Mouse (Mus musculus): Measurements from ENCODE around the gene Adcy7.
A peak's percentile ranks its signal among the peaks of the same experiment; 100 is the strongest.

The Adcy7 gene

DNA sequence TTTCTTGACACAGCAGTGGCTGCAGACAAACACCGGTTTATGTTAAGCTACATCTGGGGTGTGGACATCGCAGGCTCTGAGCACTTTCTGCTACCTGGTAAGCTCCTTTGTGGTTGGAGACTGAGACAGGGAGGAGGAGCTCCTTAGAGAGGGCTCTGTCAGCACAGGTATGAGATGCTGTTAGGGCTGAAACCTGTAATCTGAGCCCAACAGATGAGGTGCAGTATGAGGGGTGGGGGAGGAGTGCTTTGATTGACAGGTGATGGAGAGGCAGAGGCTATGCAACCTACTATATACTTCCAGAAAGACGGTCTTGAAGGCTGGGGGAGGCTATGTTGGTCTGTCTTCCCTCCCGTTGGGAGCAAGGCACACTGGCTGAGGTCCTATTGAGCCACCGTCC lies 7.0 kb downstream of the Adcy7 start:
- DNase-seq, result no peak

DNA sequence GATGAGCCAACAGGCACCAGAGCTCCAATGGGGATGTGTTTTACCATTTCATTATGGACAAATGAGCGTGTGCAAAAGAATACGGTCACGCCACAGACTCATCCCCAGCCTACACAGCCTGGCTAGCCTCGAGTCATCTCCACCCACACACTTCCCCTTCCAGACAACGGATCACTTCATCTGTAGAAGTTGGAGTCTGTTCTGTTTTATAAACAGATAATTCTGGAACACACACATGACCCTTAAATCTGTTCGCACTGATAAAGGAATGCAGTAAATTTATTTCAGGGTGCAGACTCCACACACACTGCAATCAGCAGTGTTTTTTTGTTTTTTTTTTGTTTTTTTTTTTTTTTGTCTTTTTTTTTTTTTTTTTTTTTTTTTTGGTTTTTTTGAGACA lies 7.5 kb downstream of the Adcy7 start:
- peak; percentile 76 for DNase-seq

DNA sequence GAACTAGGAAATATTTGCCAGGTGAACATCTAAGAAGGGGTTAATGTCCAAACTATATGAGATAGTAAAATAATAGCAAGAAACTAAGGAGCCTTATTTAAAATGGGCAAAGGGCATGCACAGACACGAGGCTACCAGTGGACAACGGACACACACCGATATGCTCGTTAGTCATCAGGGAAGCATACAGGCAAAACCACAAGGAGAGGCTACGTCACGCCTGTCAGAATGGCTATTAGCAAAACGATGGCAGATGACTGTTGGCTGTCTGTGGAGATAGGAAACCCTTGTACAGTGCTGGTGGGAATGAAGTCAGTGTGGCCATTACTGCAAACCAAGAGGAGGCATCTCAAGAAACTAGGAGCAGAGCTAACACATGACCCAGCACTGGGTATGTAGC lies 8.7 kb downstream of the Adcy7 start:
- DNase-seq, result no peak

DNA sequence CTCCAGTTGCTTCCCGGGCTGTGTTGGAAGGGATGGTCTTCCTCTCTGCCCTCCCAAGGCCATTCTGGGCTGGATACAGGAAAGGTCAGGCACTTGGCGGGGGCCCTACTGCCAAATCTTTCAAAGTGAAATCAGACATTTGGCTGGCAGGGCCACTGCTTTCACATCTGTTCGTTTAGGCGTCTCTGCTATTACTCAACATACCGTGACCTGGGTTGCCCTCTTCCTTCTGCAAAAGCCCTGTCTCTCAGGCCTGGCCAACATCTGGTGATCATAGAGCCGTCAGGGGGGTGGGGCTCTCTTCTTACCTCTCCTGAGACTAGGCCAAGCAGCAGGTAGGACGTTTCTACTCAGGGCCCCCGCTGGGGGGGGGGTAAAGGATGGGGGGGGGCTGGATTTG lies 10.5 kb downstream of the Adcy7 start:
- DNase-seq, result peak; percentile 92

DNA sequence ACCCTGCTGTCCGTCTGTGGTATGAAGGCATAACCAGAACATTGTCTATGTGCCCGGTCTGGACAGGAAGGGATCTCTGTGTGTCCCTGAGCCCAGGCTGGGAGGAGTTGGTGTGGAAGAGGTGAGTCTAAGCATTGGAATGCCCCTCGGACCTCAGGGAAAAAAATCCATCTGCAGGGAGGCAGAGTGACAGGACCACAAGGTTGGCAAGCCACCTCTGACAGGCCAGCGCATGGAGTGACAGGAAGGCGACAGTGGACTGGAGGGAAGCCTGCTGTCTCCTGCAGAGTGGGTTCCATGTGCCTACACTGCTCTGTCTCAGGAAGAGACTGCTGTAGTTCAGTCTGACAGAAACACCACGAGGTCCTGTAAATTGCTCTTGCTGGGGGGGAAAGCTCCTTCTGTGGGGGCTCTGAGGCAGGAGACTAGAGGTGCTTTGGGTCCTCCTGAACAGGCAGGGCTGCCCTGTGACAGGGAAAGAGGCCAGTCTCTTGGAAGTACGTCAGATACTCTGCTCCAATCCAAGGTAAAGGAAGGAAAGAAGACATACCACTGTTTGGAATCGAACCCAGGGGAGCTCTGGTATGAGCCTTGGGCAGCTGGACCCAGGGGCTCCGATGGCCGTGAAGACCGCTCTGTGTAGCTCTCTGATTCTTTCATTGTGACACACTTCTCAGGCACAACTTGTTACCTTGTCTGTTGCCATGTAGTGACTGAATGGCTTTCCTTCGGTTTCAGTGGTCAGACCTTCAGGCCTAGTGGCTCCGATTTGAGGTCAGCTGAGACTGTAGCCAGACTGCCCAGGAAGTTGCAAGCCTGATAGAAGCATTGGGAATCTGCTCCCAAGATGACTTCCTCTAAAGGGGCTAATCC lies 11.3 kb downstream of the Adcy7 start:
- no peak for DNase-seq

DNA sequence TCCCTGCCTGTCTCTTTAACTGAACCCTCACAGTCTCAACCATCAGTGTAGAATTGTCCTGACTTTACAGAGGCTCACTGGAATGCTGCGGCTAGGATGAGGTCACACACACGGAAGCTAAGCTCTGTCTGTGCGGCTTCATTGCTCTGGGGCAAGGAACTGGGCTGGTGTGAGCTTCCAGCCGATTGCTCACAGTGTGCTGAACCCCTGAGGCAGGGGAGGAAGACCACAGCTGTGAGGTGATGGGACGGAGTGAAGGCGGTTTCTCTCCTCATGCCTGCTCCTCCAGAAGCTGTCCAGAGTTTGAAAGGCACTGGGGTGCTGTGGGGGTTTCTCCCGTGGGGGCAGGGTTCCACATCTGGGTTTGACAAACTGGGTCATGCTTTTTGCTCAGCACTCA lies 12.5 kb downstream of the Adcy7 start:
- DNase-seq, result no peak

DNA sequence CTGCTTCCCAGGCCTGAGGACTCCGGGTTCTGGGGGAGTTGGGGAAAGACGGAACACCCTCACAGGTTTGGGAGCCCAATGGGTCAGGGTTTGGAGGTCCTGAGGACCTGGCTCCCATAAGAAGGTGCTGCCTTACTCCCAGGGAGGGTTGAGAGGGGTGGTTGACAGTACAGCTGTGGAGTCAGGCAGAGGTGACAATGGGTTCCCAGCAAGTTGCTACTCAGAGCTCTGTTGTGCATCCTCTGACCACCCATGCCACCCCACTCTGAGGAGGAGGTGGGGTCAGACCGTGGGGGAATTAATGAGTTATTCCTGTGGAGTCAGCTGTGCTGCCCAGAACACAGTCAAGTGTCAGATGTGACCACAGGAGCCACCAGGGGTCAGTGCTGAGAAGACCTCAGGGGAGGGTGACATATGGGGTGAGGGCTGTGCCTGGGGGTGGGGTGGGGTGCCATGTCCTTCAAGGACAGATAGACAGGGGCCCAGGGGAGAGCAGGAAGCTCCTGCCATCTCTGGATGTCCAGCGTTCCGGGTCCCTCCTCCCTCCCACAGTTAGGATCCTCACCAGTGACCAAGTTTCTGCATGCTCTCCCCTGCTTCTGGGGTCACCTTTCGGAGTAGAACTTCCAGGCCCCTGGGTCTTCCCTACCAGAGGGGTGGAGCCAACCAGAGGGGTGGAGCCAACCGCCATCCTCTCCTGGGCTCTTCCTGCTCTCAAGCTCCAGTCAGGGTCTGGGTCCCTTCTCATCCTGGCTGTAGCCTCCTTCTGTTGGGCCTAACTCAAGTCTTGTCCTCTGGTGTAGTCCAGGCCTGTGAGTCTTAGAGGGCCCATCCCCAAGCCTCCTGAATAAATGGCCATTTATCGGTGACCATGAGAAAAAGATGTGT lies 13.5 kb downstream of the Adcy7 start:
- peak; percentile 51 for DNase-seq

DNA sequence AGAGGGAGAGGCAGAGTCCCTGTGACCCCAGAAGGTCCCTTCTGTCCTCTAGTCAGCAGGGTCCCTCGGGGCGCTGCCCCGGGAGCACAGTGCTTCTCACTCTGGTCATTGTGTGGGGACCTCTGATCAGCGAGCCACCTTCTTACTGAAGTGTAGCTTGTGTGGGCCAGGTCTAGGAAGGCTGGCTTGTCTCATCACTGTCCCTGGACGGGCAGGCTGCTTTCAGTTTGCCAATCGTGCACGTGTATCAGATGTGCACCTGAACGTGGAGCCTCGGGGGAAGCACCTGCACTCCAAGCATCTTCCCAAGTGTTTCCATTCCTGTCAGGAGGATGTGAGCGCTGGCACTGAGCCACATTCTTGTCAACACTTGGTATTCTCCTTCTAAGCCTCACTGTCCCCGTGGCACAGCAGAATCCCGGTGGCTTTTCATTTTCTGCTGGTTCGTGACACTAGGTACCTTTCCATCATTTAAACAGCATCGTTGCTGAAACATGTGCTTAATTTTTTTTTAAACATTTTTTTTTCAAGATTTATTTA lies 14.3 kb downstream of the Adcy7 start:
- DNase-seq, result no peak

DNA sequence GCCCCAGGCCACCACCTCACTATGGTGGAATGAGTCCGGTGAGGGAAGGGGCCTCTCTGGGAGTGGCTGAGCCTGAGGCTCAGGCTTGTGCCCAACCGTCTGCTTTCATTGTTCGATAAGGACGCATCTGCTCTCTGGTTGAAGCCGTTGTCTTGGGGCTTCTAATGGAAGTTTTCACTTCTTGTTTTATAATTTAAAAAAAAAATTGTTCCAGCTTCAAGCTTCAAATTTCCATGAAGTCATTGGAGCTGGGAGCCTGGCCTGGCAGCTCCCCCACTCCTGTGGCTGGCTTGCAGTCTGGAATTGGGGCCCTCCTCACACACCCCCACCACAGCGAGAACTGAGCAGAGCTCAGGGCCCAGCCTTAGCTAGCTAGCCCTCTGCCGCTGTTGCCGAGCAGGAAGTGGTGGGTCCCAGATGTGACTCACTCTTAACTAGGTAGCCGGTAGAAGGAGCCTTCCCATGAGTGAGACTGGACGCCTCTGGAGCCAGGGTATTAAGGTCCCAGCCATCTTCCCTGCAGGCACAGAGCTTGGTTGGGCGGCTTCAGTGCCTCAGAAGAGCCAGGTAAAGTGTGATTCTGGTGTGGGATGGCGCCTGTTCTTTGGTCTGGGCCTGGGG lies 16.5 kb downstream of the Adcy7 start:
- no peak for DNase-seq

DNA sequence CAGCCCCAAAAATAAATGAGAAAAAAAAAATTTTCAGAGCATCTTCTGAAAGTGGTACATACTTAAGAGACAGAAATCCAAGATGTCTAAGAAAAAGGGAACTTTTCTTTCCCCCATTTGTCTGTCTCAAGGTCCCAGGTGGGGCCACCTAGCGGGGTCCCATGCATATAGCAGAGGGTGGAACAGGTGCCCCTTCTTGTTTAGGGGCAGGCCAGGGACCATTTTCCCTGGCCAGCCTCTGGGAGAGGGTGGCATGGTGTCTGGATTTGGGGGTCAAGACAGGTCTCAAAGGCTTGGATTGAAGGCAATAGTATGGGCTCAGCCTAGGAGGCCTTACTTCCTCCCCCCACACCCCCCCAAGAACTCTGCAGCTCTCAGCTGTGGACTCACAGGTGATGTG lies 17.7 kb downstream of the Adcy7 start:
- no peak for DNase-seq

DNA sequence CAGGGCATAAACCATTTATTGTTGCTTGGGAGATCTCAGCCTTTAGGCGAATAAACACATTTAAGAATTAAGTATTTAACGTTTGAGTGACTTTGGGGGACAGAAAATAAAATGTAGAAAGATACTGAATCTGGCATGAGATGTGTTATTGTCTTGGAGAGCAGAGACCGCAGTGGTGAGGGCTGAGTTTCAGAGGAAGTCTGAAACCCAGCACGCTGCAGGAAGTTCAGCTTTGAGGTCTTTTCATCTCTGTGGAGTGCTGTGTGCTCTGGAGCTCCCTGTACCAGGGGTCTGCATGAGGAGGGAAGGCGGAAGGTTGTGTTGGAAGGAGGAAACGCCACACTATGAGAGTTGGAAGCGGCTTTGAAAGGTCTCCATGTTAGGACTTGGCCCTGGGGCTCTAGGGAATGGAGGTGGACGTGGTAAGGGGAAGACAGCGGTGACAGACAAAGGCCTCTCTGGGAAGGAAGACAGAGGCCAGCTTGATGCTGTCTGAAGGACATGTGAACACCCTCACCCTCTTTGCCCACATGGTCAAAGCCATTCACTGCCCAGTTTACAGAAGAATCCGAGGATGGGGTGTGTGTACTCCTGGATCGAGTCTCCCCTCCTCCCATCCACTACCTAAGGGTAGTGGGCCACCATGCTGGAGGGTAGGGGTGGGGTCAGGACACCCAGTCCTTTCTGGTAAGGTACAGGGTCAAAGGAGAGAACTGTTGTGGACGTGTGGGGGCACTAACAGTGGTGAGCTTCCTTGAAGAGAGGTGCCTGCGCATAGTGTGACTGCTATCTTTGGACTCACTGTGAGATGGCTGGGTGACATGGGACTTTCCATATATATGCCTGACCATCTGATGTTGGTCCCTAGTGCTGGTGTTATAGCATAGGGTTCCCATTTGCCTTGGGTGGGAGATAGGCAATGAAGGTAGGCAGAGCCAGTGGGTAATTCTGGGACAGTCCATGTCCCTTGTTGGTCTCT lies 18.4 kb downstream of the Adcy7 start:
- DNase-seq, result no peak

DNA sequence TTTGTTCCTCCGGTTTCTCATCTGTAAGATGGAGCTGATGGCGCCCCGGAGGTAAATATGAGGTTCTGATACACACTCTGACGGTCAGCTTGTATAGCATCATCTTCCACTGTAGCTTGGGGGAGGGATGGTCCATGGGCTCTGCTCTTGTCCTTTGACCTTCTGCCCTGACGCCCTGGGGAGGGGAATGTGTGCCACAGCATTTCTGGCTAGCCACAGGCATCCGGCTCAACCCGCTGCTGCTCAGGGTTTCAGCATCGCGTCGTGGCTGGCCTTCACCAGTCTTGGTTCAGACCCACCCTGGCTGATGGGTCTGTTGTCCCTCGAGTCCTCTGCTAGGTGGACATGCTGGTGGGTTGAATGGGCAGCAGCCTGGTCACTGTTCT lies 19.1 kb downstream of the Adcy7 start:
- no peak for DNase-seq

DNA sequence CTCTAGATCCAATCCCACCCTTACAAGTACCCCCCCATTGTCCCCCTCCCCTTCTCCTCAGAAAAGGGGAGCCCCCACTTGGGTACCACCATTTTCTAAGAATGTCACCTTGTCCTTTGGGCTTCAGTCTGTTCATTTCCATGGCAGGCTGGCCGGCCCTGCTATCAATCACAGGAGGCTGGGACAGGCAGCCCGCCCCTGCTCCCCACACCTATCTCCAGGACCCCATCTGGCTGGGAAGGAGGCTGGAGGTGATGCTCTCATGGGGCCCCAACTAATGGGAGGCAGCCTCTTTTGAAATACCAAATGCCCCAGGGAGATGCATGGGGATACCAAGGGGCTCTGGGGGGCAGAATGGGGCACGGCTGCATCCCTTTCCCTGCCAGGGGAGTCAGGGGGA lies 20.7 kb downstream of the Adcy7 start:
- no peak for DNase-seq

DNA sequence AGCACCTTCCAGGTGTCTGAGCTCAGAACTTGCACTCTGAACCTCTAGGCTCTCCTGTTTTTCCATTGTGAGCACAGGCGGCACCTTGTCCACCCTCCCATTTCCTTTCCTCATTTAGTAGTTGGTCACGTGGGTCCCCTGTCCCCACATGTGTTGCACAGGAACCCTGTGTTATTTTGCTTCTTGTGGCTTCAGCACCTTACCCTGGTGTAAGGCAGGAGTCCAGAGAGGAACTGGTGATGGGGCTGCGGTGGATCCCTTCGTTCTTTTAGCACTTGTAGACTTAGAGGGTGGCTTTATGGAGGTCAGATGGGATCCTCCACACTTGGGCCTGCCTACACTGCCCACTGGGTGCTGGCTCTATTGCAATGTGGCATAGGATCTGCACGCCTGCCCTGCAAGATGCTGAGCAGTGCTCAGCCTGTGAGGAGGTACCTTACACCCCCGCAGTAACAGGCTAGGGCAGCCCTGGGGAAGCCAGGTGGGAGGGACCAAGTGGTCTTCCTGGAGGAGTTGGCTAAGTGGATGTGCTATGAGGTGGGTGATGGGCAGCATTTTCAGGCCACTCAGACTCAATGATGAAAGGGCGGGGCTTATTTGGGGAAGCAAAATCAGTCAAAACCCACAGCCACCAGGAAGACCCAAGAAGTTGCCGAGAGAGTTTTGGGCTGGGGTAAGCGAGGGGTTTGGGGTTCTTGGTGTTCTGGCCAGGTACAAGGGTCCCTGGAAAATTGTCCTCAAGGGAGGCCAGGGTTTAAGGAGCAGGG lies 21.6 kb downstream of the Adcy7 start:
- DNase-seq, result peak; percentile 76

DNA sequence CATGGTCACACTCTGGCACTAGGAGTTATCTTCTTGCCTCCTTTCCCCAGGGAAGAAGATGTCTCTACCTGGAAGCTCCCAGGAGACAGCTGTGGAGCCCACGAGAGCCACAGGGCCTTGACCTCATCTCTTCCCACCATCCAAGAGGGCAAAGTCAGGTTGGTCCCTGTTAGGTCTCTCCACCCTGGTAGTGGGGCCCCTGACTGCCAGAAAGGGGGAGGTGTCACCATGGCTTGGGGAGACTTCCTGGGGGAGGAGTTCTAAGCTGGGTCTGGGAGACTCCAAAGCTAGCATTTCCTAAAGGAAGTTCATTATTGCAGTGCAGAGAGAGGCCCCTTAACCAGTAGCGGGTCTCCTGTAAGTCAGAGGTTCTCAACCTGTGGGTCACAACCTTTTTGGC lies 22.8 kb downstream of the Adcy7 start:
- DNase-seq, result no peak

DNA sequence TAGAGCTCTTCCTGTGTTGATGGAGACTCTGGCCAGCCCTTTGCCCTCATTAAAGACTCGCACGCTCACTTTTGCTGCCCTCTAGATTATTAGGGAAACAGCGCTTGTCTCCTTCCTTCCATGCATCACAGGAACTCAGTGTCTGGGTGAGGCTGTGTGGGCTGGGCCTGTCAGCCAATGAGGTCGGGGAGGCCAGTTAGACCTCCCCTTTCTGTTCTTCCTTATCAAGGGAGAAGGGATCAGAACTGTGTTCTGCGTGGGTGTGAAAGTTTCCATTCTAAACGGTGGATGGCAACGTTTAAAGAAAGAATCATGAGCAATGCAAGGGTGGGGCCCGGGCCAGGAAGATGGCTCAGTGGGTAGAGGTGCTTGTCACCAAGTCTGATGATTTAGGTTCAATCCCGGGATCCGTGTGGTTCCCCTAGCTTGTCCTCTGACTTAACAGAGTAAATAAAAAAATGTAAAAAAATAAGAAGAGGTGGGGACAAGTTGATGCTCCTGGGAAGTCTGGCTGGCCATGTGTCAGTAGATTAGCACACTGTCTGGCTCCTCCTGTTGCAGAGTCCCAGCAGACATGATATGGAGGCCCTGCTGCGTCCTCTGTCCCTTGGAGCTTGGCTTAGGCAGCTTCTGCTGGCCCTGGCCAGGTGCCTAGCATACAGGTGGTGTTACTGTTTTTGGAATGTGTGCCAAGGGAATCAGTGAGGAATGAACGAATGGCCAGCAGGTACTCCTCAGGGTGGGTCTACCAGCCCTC lies 26.0 kb downstream of the Adcy7 start:
- peak; percentile 74 for DNase-seq

DNA sequence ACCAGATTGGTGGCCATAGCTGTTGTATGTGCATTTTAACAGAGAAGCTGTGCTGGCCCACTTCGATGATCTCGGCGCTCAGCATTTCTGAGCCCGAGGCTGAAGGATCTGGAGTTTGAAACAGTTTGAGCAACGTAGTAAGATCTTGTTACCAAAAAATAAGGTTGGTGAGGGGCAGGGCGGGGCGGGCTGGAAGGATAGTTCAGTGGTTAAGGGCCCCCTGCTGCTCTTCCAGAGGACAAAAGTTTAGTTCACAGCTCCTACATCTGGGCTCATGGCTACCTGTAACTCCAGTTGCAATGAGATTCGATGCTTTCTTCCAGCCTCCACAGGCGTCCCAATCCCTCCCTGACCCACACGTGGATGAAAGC lies 26.5 kb downstream of the Adcy7 start:
- no peak for DNase-seq

DNA sequence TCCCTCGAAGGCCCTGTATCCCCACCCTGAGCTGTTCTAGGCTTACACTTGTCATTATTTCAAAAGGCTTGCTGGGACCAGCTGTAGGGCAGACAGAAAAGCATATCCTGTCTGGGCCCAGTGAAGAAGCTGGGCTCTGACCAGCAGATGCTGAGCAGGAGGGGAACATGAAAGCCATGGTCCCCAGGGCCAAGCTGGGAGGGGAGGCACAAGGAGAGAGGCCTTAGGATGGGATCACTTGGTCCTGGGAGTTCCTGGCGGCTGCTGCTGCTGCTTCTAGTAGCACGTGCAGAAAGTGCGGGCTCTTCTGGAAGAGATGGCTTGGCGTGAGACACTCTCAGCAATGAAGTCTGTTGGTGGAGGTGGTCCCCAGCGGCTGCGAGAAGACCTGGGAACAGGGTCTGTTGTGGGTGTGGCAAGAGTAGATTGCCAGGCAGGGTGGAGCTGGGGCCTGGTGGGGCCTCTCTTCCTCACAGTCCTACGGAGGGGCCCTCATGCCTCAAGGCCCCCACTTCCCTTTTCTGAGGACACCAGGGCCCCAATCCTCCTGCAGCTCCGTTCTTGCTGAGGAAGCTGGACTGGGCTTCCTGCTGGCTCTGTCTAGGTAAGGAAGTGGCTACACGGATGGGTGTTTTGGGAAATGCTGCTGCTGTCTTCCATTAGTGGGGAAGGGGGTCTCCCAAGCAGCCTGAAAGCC lies 27.9 kb downstream of the Adcy7 start:
- peak; percentile 52 for DNase-seq

DNA sequence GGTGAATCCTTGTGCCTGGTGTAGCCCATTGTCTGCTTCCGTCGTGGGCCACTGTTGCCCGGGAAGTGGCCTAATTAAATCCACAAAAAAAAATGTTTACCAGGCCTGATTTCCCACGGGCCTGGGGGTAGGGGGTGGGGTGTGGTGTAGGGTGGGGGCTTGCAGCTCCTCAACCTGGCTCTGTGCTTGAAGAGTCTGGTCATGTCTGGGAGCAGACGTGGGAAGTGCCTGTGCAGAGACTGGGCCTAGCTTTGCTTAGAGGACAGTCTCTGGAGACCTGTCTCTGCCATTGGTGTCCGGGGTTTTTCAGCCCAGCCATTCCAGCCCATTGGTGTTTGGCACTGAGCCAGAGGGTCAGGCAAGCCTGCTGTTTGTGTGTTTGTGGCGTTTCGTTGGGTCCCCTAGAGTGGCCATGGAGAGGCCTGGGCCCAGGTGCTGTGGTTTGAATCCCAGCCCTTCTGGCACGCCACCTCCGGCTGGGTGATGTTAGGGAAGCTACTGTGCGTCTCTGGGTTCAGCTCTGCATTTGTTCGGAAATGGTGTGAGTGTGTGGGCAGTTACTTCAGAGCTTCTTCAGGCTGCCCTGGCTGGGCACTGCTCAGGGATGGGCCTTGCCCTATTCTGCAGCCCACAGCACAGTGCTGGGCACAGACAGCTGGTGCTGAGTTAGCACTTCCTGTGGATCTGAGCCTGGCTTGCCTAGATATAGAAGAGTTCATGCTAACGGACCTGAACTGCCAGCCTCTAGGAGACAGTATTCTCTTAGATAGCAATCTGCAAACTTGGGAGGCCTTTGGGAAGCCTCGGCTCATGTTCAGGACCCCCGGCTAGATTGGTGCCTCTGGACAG lies 29.6 kb downstream of the Adcy7 start:
- no peak for DNase-seq

Measured in lung, postnatal 36 days (tissue).